Mouse (Mus musculus): ENCODE measurements around the gene Apbb1ip. TPM values are rescaled to one million over a fixed set of nuclear protein-coding genes. Genes with fewer than 3 reads are reported as not detected.

The Apbb1ip gene
- polyA plus RNA-seq (2011; ENCODE audit: insufficient read depth, insufficient read length, low read depth, missing spikeins), result 0.32 and 0.57 TPM in 2 replicates

DNA sequence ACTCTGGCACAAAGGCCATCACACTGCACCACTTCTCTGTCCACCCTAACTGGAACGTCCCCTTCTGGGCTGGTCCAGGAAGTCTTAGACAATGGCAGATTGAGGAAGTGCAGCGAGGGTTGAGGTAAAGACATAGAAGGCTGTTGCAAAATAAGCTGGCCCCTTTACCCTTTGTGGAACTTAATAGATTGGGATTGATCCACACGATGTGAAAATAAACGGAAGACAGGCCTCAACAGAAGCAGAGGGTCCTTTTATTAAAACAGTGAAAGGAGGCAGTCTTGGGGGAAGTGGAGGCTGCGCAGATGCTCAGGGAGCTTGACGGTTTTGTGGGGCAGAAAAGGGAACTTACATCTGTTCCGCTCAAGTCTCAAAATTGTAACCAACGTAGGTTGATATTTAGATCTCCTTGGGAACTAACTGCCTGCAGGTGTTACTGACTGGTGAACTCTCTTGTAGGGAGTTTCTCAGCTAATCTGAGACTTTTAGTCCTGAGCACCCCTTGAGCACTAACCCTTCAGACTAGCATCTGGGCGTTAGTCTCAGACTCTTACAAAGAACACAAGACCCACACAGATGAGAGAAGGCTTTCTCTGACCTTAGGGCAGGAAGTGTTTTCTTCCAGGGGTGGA lies at the start of gene Apbb1ip:
Gene Apbb1ip, plus strand, starts transcription at position 546 of the 632 bp plus-strand sequence.
- Histone ChIP-seq H3K9me3 (replicated peaks; ENCODE audit: control insufficient read depth, insufficient read depth, low read length, poor library complexity, severe bottlenecking) (no peaks in the 10 kb centered on the region), H3K4me3 (ENCODE audit: low read depth, low read length) (peak within 1 kb of the TSS; percentile 9), H3K4me1 (ENCODE audit: control insufficient read depth, insufficient read depth, low read length) (no peaks in the 10 kb centered on the region), H3K9ac (ENCODE audit: low read depth, poor library complexity, severe bottlenecking) (no peak within 1 kb of the TSS), H3K36me3 (ENCODE audit: control insufficient read depth, insufficient read depth, low read length, poor library complexity, severe bottlenecking) (no peaks in the 10 kb centered on the region), H3K27ac (ENCODE audit: insufficient read depth, low read length) (no peak within 1 kb of the TSS), H3K27me3 (ENCODE audit: control insufficient read depth, insufficient read depth, low read length, poor library complexity, severe bottlenecking) (peaks cover 3% of the 10 kb centered on the region; the same call in 1 of the 2 replicates)
- no peak for TF ChIP-seq CTCF (IDR thresholded peaks at IDR 0.05; ENCODE audit: low read depth, low read length)
- TF ChIP-seq POLR2A (IDR thresholded peaks at IDR 0.05; ENCODE audit: insufficient read depth, low read length), result no peak
- no peak for TF ChIP-seq EP300 (IDR thresholded peaks at IDR 0.05; ENCODE audit: insufficient read depth, low read depth, low read length)

DNA sequence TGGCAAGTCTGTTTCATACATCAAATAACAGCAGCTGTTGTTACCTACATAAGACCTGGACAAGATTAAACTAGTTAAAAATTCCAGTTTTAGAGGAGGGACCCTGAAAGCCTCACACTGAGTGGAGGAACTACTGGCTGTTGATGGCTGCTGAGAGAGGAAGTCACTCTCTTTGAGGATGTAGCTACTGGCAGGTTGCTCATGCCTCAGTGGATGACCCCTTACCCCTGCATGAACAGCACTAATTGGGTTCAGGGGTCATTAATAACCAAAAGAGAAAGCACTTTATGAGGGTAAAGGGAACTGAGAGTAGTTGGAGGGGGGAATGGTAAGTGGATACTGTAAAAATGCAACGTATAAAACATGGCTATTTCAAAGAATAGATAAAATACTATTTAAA lies 46.8 kb upstream of the Apbb1ip start:
- no peaks in the 10 kb centered on the region for H3K27me3 ChIP-seq (ENCODE audit: control insufficient read depth, insufficient read depth, low read length, poor library complexity, severe bottlenecking)
- no peaks in the 10 kb centered on the region for H3K36me3 ChIP-seq (ENCODE audit: control insufficient read depth, insufficient read depth, low read length, poor library complexity, severe bottlenecking)
- no peak for TF ChIP-seq EP300 (IDR thresholded peaks at IDR 0.05; ENCODE audit: insufficient read depth, low read depth, low read length)
- TF ChIP-seq POLR2A (IDR thresholded peaks at IDR 0.05; ENCODE audit: insufficient read depth, low read length), result no peak
- TF ChIP-seq CTCF (IDR thresholded peaks at IDR 0.05; ENCODE audit: low read depth, low read length), result no peak
- no peak overlapping the region for H3K9ac ChIP-seq (ENCODE audit: low read depth, poor library complexity, severe bottlenecking)
- no peak overlapping the region for H3K27ac ChIP-seq (ENCODE audit: insufficient read depth, low read length)
- H3K4me1 ChIP-seq (ENCODE audit: control insufficient read depth, insufficient read depth, low read length), result no peaks in the 10 kb centered on the region
- no peak overlapping the region for H3K4me3 ChIP-seq (ENCODE audit: low read depth, low read length)
- H3K9me3 ChIP-seq (replicated peaks; ENCODE audit: control insufficient read depth, insufficient read depth, low read length, poor library complexity, severe bottlenecking), result no peaks in the 10 kb centered on the region

DNA sequence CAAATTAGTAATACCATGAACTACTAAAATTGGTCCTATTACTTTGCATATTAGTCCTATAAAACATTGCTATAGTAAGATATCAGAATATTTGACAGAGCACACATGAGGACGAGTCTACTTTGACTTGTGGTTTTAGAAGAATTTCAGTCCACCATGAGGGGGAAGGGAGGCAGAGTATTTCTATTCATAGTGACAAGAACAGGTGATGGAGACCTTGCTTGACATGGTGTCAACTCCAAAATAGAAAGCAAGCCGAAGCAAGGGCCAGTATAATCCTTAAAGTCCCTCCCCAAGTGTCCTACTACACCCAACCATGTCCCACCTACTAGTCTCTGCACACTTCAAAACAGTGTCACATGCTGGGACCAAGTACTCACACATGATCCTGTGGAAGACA lies 37.8 kb upstream of the Apbb1ip start:
- Histone ChIP-seq H3K27ac (ENCODE audit: insufficient read depth, low read length) (no peak overlapping the region), H3K9me3 (replicated peaks; ENCODE audit: control insufficient read depth, insufficient read depth, low read length, poor library complexity, severe bottlenecking) (peaks cover 20% of the 10 kb centered on the region), H3K36me3 (ENCODE audit: control insufficient read depth, insufficient read depth, low read length, poor library complexity, severe bottlenecking) (no peaks in the 10 kb centered on the region), H3K4me1 (ENCODE audit: control insufficient read depth, insufficient read depth, low read length) (no peaks in the 10 kb centered on the region), H3K27me3 (ENCODE audit: control insufficient read depth, insufficient read depth, low read length, poor library complexity, severe bottlenecking) (no peaks in the 10 kb centered on the region), H3K9ac (ENCODE audit: low read depth, poor library complexity, severe bottlenecking) (no peak overlapping the region), H3K4me3 (ENCODE audit: low read depth, low read length) (no peak overlapping the region)
- no peak for TF ChIP-seq POLR2A (IDR thresholded peaks at IDR 0.05; ENCODE audit: insufficient read depth, low read length)
- no peak for TF ChIP-seq EP300 (IDR thresholded peaks at IDR 0.05; ENCODE audit: insufficient read depth, low read depth, low read length)
- TF ChIP-seq CTCF (IDR thresholded peaks at IDR 0.05; ENCODE audit: low read depth, low read length), result no peak

DNA sequence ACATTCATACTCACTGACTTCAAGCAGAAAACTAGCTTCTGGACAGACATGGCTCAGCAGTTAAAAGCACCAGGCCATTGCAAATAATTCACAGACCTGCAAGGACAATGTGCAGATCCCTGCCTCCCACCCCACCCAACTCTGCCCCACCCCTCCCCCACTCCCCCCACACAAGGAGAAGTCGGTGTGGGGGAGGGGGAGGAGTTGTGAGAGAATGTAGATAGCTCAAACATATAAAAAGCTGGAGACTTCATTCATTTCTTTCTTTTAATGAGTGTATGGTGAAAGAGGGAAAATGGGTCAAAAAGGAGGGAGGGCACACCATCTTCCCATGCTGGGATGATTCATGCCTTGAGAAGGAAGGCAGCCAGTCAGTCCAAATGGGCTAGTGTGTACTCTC lies 34.5 kb upstream of the Apbb1ip start:
- H3K27me3 ChIP-seq (ENCODE audit: control insufficient read depth, insufficient read depth, low read length, poor library complexity, severe bottlenecking), result no peaks in the 10 kb centered on the region
- no peaks in the 10 kb centered on the region for H3K4me1 ChIP-seq (ENCODE audit: control insufficient read depth, insufficient read depth, low read length)

DNA sequence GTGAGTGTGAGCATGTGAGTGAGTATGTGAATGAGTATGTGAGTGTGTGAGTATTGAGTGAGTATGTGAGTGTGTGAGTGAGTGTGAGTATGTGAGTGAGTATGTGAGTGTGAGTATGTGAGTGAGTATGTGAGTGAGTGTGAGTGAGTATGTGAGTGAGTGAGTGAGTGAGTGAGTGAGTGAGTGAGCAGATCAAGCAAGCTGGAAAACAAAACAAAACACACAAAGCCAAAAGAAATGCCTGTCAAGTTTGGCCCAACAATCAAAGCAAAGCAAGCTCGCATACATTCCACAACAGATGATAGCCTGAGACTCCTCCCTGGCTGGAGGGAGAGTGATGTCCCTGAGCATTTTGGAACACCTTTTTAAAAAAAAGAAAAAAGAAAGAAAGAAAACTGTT lies 33.5 kb upstream of the Apbb1ip start:
- TF ChIP-seq CTCF (IDR thresholded peaks at IDR 0.05; ENCODE audit: low read depth, low read length) (no peak), POLR2A (IDR thresholded peaks at IDR 0.05; ENCODE audit: insufficient read depth, low read length) (no peak), EP300 (IDR thresholded peaks at IDR 0.05; ENCODE audit: insufficient read depth, low read depth, low read length) (no peak)
- H3K4me1 ChIP-seq (ENCODE audit: control insufficient read depth, insufficient read depth, low read length), result no peaks in the 10 kb centered on the region
- H3K4me3 ChIP-seq (ENCODE audit: low read depth, low read length), result no peak overlapping the region
- H3K9ac ChIP-seq (ENCODE audit: low read depth, poor library complexity, severe bottlenecking), result no peak overlapping the region
- peaks cover 20% of the 10 kb centered on the region for H3K9me3 ChIP-seq (replicated peaks; ENCODE audit: control insufficient read depth, insufficient read depth, low read length, poor library complexity, severe bottlenecking)
- no peak overlapping the region for H3K27ac ChIP-seq (ENCODE audit: insufficient read depth, low read length)
- no peaks in the 10 kb centered on the region for H3K27me3 ChIP-seq (ENCODE audit: control insufficient read depth, insufficient read depth, low read length, poor library complexity, severe bottlenecking)
- no peaks in the 10 kb centered on the region for H3K36me3 ChIP-seq (ENCODE audit: control insufficient read depth, insufficient read depth, low read length, poor library complexity, severe bottlenecking)

More for the DNA sequence above, 34.5 kb upstream of the Apbb1ip start:
- Histone ChIP-seq H3K9ac (ENCODE audit: low read depth, poor library complexity, severe bottlenecking) (no peak overlapping the region), H3K36me3 (ENCODE audit: control insufficient read depth, insufficient read depth, low read length, poor library complexity, severe bottlenecking) (no peaks in the 10 kb centered on the region), H3K9me3 (replicated peaks; ENCODE audit: control insufficient read depth, insufficient read depth, low read length, poor library complexity, severe bottlenecking) (peaks cover 20% of the 10 kb centered on the region), H3K27ac (ENCODE audit: insufficient read depth, low read length) (no peak overlapping the region), H3K4me3 (ENCODE audit: low read depth, low read length) (no peak overlapping the region)
- TF ChIP-seq EP300 (IDR thresholded peaks at IDR 0.05; ENCODE audit: insufficient read depth, low read depth, low read length) (no peak), POLR2A (IDR thresholded peaks at IDR 0.05; ENCODE audit: insufficient read depth, low read length) (no peak), CTCF (IDR thresholded peaks at IDR 0.05; ENCODE audit: low read depth, low read length) (no peak)

DNA sequence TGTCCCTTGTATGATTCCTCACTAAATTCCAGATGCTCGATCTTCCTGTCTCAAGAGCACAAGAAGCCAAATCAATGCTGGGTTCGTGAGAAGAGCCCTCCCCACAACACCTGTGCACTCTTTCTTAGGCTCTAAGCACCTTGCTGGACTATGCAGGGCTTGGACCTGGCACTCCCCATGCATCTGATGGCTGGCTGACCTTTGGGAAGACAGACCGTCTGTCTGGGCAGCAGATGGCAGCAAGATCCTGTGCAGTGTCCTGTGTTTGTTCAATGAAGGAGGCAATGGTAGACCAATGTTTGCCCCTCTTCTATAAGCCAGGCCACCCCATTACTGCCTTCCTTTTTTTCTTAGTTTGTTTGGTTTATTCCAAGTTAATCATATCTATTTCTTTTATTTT lies 32.7 kb upstream of the Apbb1ip start:
- Histone ChIP-seq H3K27me3 (ENCODE audit: control insufficient read depth, insufficient read depth, low read length, poor library complexity, severe bottlenecking) (peaks cover 2% of the 10 kb centered on the region; the same call in 1 of the 2 replicates), H3K9me3 (replicated peaks; ENCODE audit: control insufficient read depth, insufficient read depth, low read length, poor library complexity, severe bottlenecking) (peaks cover 20% of the 10 kb centered on the region), H3K4me3 (ENCODE audit: low read depth, low read length) (no peak overlapping the region), H3K4me1 (ENCODE audit: control insufficient read depth, insufficient read depth, low read length) (no peaks in the 10 kb centered on the region), H3K9ac (ENCODE audit: low read depth, poor library complexity, severe bottlenecking) (no peak overlapping the region), H3K36me3 (ENCODE audit: control insufficient read depth, insufficient read depth, low read length, poor library complexity, severe bottlenecking) (no peaks in the 10 kb centered on the region), H3K27ac (ENCODE audit: insufficient read depth, low read length) (no peak overlapping the region)
- no peak for TF ChIP-seq EP300 (IDR thresholded peaks at IDR 0.05; ENCODE audit: insufficient read depth, low read depth, low read length)
- peak; percentile 30 for TF ChIP-seq CTCF (IDR thresholded peaks at IDR 0.05; ENCODE audit: low read depth, low read length)
